Mouse (Mus musculus) kidney, adult 2 months (tissue): Measurements from ENCODE around the gene Trim14. TPM values are rescaled to one million over a fixed set of nuclear protein-coding genes. Genes with fewer than 3 reads are reported as not detected.
"Not testable (repeated sequence)": the region's sequence is repeated elsewhere in the genome, so short reads cannot be mapped to it uniquely, and the experiment has no call there.

ENCODE experiments used
- DNase-seq: peaks from one replicate; pipeline ENCODE4 v3.0.0; 2021
- H3K27ac ChIP-seq: fragments of 200-500 bp; 2 replicates; pipeline ENCODE4 v1.5.1; 2012; ENCODE audit warnings: low read depth, low read length, control low read depth, inconsistent platforms; ENCODE audit not compliant: insufficient read depth
- H3K27me3 ChIP-seq: fragments of 200-500 bp; replicated peaks from 2 replicates; pipeline ENCODE4 v1.6.1; 2012; ENCODE audit warnings: mild to moderate bottlenecking, moderate library complexity, low read length, inconsistent platforms; ENCODE audit not compliant: control insufficient read depth, insufficient read depth
- H3K36me3 ChIP-seq: fragments of 200-500 bp; 2 replicates; pipeline ENCODE4 v1.6.1; 2012; ENCODE audit warnings: mild to moderate bottlenecking, moderate library complexity, low read length, inconsistent platforms; ENCODE audit not compliant: control insufficient read depth, insufficient read depth
- H3K4me1 ChIP-seq: fragments of 200-500 bp; 2 replicates; pipeline ENCODE4 v1.6.1; 2011; ENCODE audit warnings: low read length; ENCODE audit not compliant: control insufficient read depth, insufficient read depth
- H3K4me3 ChIP-seq: fragments of 200-500 bp; 2 replicates; pipeline ENCODE4 v1.5.1; 2011; ENCODE audit warnings: mild to moderate bottlenecking, low read depth, low read length, control low read depth; ENCODE audit not compliant: insufficient read depth
- CTCF ChIP-seq: fragments of 200-500 bp; conservative IDR thresholded peaks from 2 replicates; pipeline ENCODE4 v1.5.1; 2011; ENCODE audit warnings: low read depth, mild to moderate bottlenecking, control low read depth, low read length, moderate library complexity, mixed read lengths; ENCODE audit not compliant: insufficient read depth, insufficient read length
- POLR2A ChIP-seq: fragments of 200-500 bp; IDR thresholded peaks from one replicate; pipeline ENCODE4 v1.6.1; 2011; ENCODE audit warnings: low read depth, low read length, control low read depth
- WGBS: fragments of 180-500 bp; shearing (Covaris S2); methylation state at CpG from one replicate; pipeline ENCODE4 v1.1.7; 2018; 5-methylcytosine and 5-hydroxymethylcytosine counted together
- polyA plus RNA-seq: library from polyadenylated mRNA; depleted of rRNA; stranded (reverse); fragments of >200 nt; gene quantifications from 2 replicates; pipeline ENCODE4 v1.2.3, GENCODE M21; 2012

The Trim14 gene
- polyA plus RNA-seq, 1 experiment: 2.6 TPM

GRCm38 (mm10) chr4:46578228-46578627 is 42.3 kb upstream of the Trim14 start:
- H3K4me1 ChIP-seq: no peaks in the 10 kb centered on the region
- H3K4me3 ChIP-seq: no peak overlapping the region
- DNase-seq: no peak
- H3K27me3 ChIP-seq: no peaks in the 10 kb centered on the region
- H3K36me3 ChIP-seq: no peaks in the 10 kb centered on the region
- TF ChIP-seq POLR2A (no peak), CTCF (no peak)
- 67% methylated on average over 1 of the region's 1 CpGs for WGBS
- no peak overlapping the region for H3K27ac ChIP-seq

- WGBS: 73% methylated on average over 6 of the region's 10 CpGs
Measured at GRCm38 (mm10) chr4:46575509-46576284, 39.8 kb upstream of the Trim14 start.

GRCm38 (mm10) chr4:46574841-46575240 is 38.9 kb upstream of the Trim14 start:
- H3K27ac ChIP-seq: no peak overlapping the region
- DNase-seq: no peak
- no peaks in the 10 kb centered on the region for H3K4me1 ChIP-seq
- H3K4me3 ChIP-seq: no peak overlapping the region
- no peaks in the 10 kb centered on the region for H3K36me3 ChIP-seq
- TF ChIP-seq POLR2A: no peak
- TF ChIP-seq CTCF: no peak
- 58% methylated on average over 12 of the region's 12 CpGs for WGBS
- H3K27me3 ChIP-seq: no peaks in the 10 kb centered on the region

More at GRCm38 (mm10) chr4:46575509-46576284, 39.8 kb upstream of the Trim14 start:
- H3K4me3 ChIP-seq, H3K36me3 ChIP-seq, H3K27me3 ChIP-seq, H3K4me1 ChIP-seq, H3K27ac ChIP-seq, DNase-seq: not testable (repeated sequence)

- DNase-seq: no peak
- Histone ChIP-seq H3K27ac (no peak overlapping the region), H3K27me3 (no peaks in the 10 kb centered on the region), H3K4me3 (no peak overlapping the region), H3K4me1 (no peaks in the 10 kb centered on the region), H3K36me3 (no peaks in the 10 kb centered on the region)
- 48% methylated on average over 9 of the region's 9 CpGs for WGBS
- TF ChIP-seq POLR2A (no peak), CTCF (no peak)
Measured at GRCm38 (mm10) chr4:46574024-46574753, 38.2 kb upstream of the Trim14 start.

DNA sequence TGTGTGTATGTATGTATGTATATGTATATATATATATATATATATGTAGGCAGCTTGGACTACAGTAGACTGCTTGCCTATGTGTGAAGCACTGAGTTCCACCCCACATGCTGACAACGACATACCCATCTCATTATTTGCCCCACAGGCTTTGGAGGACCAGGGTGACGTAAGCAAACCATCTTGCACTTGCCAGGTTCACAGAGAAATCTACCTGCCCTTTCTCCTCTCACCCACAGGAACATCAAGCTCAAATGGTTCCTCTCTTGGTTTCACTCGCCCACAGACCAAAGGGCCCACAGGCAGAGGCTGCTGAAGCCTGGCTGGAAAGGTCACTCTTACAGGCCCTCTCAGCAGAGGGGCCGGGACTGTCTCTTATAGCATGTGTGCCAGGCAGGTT is 36.7 kb upstream of the Trim14 start:
- Histone ChIP-seq H3K27me3 (no peaks in the 10 kb centered on the region), H3K27ac (no peak overlapping the region), H3K4me3 (no peak overlapping the region), H3K4me1 (no peaks in the 10 kb centered on the region), H3K36me3 (no peaks in the 10 kb centered on the region)
- TF ChIP-seq CTCF (no peak), POLR2A (no peak)
- no peak for DNase-seq
- 74% methylated on average over 4 of the region's 4 CpGs for WGBS

GRCm38 (mm10) chr4:46571744-46572143 is 35.8 kb upstream of the Trim14 start:
- no peak for DNase-seq
- no peak overlapping the region for H3K27ac ChIP-seq
- 92% methylated on average over 9 of the region's 9 CpGs for WGBS
- TF ChIP-seq CTCF (no peak), POLR2A (no peak)
- H3K36me3 ChIP-seq: no peaks in the 10 kb centered on the region
- H3K4me1 ChIP-seq: no peaks in the 10 kb centered on the region
- H3K27me3 ChIP-seq: no peaks in the 10 kb centered on the region
- no peak overlapping the region for H3K4me3 ChIP-seq

- no peak for TF ChIP-seq POLR2A
- Histone ChIP-seq H3K27ac (no peak overlapping the region), H3K36me3 (no peaks in the 10 kb centered on the region), H3K27me3 (no peaks in the 10 kb centered on the region), H3K4me1 (no peaks in the 10 kb centered on the region), H3K4me3 (no peak overlapping the region)
- no peak for DNase-seq
- 56% methylated on average over 5 of the region's 5 CpGs for WGBS
Measured at GRCm38 (mm10) chr4:46569671-46570070, 33.7 kb upstream of the Trim14 start.
